Mouse (Mus musculus) midbrain, postnatal 0 days (tissue): ENCODE data around the gene Sowahb. TPM values are rescaled to one million over a fixed set of nuclear protein-coding genes. Genes with fewer than 3 reads are reported as not detected.

Experiments used
- ATAC-seq: fragments of 200-750 bp; cut with Nextera tagmentation; 2 replicates; pipeline ENCODE4 v1.8.0; 2017; ENCODE audit warnings: moderate number of reproducible peaks, mild to moderate bottlenecking, moderate TSS enrichment, moderate library complexity; ENCODE audit not compliant: low FRiP score
- DNase-seq: peaks from one replicate; pipeline ENCODE4 v3.0.0-alpha.2; 2015; ENCODE audit warnings: low spot score
- H3K27ac ChIP-seq: fragments of 300-500 bp; sonication (generic); 2 replicates; pipeline ENCODE4 v1.5.1; 2014; ENCODE audit warnings: low read depth, mild to moderate bottlenecking, low read length, mixed read lengths
- H3K27me3 ChIP-seq: fragments of 300-500 bp; sonication (generic); 2 replicates; pipeline ENCODE4 v1.6.1; 2014; ENCODE audit warnings: low read length, control low read depth, mixed read lengths; ENCODE audit not compliant: insufficient read depth
- H3K36me3 ChIP-seq: fragments of 300-500 bp; sonication (generic); 2 replicates; pipeline ENCODE4 v1.6.1; 2014; ENCODE audit warnings: low read length, control low read depth, mixed read lengths; ENCODE audit not compliant: insufficient read depth
- H3K4me1 ChIP-seq: fragments of 300-500 bp; sonication (generic); 2 replicates; pipeline ENCODE4 v1.6.1; 2014; ENCODE audit warnings: mild to moderate bottlenecking, control low read depth, antibody characterized with exemption, low read length, mixed read lengths; ENCODE audit not compliant: insufficient read depth
- H3K4me2 ChIP-seq: fragments of 300-500 bp; sonication (generic); 2 replicates; pipeline ENCODE4 v1.6.1; 2014; ENCODE audit warnings: low read depth, mild to moderate bottlenecking, low read length, mixed read lengths; ENCODE audit not compliant: poor library complexity, severe bottlenecking
- H3K4me3 ChIP-seq: fragments of 300-500 bp; sonication (generic); 2 replicates; pipeline ENCODE4 v1.5.1; 2014; ENCODE audit warnings: low read depth, mild to moderate bottlenecking, low read length, moderate library complexity
- H3K9ac ChIP-seq: fragments of 300-500 bp; sonication (generic); replicated peaks from 2 replicates; pipeline ENCODE4 v1.6.1; 2014; ENCODE audit warnings: mild to moderate bottlenecking, low read length, moderate library complexity, mixed read lengths; ENCODE audit not compliant: poor library complexity, severe bottlenecking
- H3K9me3 ChIP-seq: fragments of 300-500 bp; sonication (generic); 2 replicates; pipeline ENCODE4 v1.6.1; 2016; ENCODE audit warnings: low read length, control low read depth
- CTCF ChIP-seq: IDR thresholded peaks from 2 replicates; pipeline ENCODE4 v1.5.1; 2016; ENCODE audit warnings: antibody characterized with exemption, mild to moderate bottlenecking
- WGBS: fragments of 180-500 bp; shearing (Covaris S2); extraction: QIAGEN DNeasy Blood & Tissue Kit; methylation state at CpG from one replicate; pipeline ENCODE4 v1.1.7; 2014; 5-methylcytosine and 5-hydroxymethylcytosine counted together
- polyA plus RNA-seq: library from polyadenylated mRNA; unstranded; fragments of >200 nt; fragmentation: Nextera tagmentation; extraction: Ambion mirVana; gene quantifications from 2 replicates; pipeline ENCODE4 v1.2.1, GENCODE M21; 2015
- total RNA-seq: library from RNA; depleted of rRNA; stranded (reverse); fragments of >200 nt; gene quantifications from 2 replicates; pipeline ENCODE4 v1.2.3, GENCODE M21; 2014

Gene Sowahb
- total and polyA plus RNA-seq, 2 experiments from 2014 or later = 0.16 TPM; not detected in 1

DNA sequence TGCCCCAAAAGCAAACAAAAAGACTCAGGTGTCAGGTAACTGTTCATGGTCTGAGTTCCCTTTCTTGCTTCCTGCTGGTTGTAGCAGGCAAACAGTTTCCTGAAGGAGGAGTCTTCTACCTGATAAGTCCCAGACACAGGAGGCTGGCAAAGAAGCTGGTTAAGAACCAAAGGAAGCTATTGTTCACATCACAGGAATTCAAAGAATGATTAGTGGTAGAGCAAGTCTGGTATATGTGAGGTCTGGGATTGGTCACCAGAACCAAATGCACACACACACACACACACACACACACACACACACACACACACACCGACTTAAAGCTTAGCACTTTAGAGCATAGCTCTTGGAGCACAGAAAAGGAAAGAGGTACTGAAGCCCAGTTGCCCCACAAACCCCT is 9.5 kb downstream of the Sowahb start:
- Histone ChIP-seq H3K4me3 (no peak overlapping the region), H3K9ac (no peak overlapping the region), H3K9me3 (no peaks in the 10 kb centered on the region), H3K27me3 (no peaks in the 10 kb centered on the region), H3K27ac (no peak overlapping the region), H3K4me2 (no peak overlapping the region), H3K4me1 (no peaks in the 10 kb centered on the region), H3K36me3 (no peaks in the 10 kb centered on the region)
- ATAC-seq (no peak), DNase-seq (no peak)
- no peak for TF ChIP-seq CTCF
- 89% methylated on average over 1 of the region's 1 CpGs for WGBS

GRCm38 (mm10) chr5:93033087-93033870 is 11.5 kb downstream of the Sowahb start:
- no peaks in the 10 kb centered on the region for H3K9me3 ChIP-seq
- H3K4me2 ChIP-seq = no peak overlapping the region
- H3K27ac ChIP-seq = no peak overlapping the region
- no peak for TF ChIP-seq CTCF
- H3K27me3 ChIP-seq = no peaks in the 10 kb centered on the region
- no peak overlapping the region for H3K4me3 ChIP-seq
- no peak overlapping the region for H3K9ac ChIP-seq
- no peak for DNase-seq
- no peaks in the 10 kb centered on the region for H3K36me3 ChIP-seq
- no peaks in the 10 kb centered on the region for H3K4me1 ChIP-seq
- no peak for ATAC-seq
- 77% methylated on average over 5 of the region's 5 CpGs for WGBS

DNA sequence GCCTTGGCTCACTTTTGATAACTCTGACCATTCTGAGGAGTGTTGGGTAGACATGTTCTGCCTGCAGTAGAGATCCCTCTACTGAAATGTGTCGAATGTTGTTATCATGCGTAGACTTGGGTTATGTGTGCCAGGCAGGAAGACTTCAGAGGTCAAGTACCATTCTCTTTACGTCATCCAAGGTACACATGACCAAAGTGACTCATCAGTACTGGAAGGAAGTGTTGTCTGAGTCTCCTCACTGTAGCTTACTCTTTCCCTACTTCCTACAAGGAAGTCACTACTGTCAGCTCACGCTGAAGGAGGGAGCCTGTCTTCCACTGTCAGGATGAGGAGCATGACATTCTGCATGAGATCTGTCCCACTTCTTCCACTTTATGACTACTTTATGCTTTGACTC is 12.2 kb downstream of the Sowahb start:
- H3K4me3 ChIP-seq = no peak overlapping the region
- WGBS = 89% methylated on average over 4 of the region's 4 CpGs

GRCm38 (mm10) chr5:93030869-93031268 is 14.0 kb downstream of the Sowahb start:
- WGBS = 40% methylated on average over 3 of the region's 3 CpGs
- no peak overlapping the region for H3K27ac ChIP-seq
- DNase-seq (no peak), ATAC-seq (no peak)
- H3K9ac ChIP-seq = no peak overlapping the region
- no peaks in the 10 kb centered on the region for H3K4me1 ChIP-seq
- no peaks in the 10 kb centered on the region for H3K36me3 ChIP-seq
- no peak overlapping the region for H3K4me2 ChIP-seq
- TF ChIP-seq CTCF = no peak
- H3K27me3 ChIP-seq = no peaks in the 10 kb centered on the region
- H3K4me3 ChIP-seq = no peak overlapping the region
- no peaks in the 10 kb centered on the region for H3K9me3 ChIP-seq

More for the DNA sequence above, 12.2 kb downstream of the Sowahb start:
- ATAC-seq (no peak), DNase-seq (no peak)
- Histone ChIP-seq H3K36me3 (no peaks in the 10 kb centered on the region), H3K9ac (no peak overlapping the region), H3K27ac (no peak overlapping the region), H3K9me3 (no peaks in the 10 kb centered on the region), H3K4me2 (no peak overlapping the region), H3K4me1 (no peaks in the 10 kb centered on the region), H3K27me3 (no peaks in the 10 kb centered on the region)
- TF ChIP-seq CTCF = no peak

DNA sequence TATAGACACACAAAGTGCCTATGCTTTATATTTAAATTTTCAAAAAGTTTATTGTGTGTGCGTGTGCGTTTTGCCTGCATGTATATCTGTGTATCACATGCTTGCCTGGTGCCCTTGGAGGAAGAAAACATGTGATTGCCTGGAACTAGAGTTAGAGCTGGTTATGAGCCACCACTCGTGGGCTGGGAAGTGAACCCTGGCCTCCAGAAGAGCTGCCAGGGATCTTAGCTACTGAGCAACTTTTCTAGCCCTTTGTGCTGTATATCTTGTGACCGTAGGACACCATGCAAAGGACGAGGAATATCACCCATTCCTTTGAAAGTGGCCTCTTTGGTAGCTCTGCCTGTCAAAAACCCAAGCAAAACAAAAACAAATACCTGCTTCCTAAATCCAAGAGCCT is 14.4 kb downstream of the Sowahb start:
- no peaks in the 10 kb centered on the region for H3K36me3 ChIP-seq
- H3K27ac ChIP-seq = no peak overlapping the region
- no peak for TF ChIP-seq CTCF
- DNase-seq (no peak), ATAC-seq (no peak)
- H3K4me1 ChIP-seq = no peaks in the 10 kb centered on the region
- no peak overlapping the region for H3K4me2 ChIP-seq
- H3K9ac ChIP-seq = no peak overlapping the region
- H3K27me3 ChIP-seq = no peaks in the 10 kb centered on the region
- H3K9me3 ChIP-seq = no peaks in the 10 kb centered on the region
- no peak overlapping the region for H3K4me3 ChIP-seq
- WGBS = 86% methylated on average over 5 of the region's 5 CpGs

DNA sequence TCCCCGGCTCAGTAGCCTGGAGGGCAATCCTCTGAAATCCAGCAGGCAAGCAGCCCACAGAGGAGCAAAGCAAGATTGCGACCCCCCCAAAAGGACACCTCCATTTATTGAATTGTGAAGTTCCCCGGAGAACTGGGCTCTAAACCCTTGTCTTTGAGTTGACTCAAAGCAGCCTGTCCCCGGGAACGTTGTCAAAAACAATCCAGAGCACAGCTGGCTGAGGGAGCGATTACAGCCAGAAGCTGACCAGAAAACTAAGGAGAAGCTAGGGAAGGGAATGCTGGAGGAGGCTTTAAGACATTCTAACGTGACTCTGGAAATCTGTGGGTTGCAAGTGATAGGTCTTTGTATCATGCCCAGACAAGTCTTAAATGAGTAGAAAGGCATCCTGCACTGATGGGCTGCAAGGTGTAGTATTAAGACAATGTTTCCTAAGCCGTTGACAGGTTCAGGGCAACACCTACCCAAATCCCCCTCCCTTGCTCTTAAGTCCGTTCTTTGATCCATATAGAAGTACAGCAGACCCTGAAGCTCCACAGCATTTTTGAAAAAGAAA is 17.6 kb downstream of the Sowahb start:
- H3K27me3 ChIP-seq = no peaks in the 10 kb centered on the region
- H3K9ac ChIP-seq = no peak overlapping the region
- no peaks in the 10 kb centered on the region for H3K4me1 ChIP-seq
- no peak for DNase-seq
- H3K27ac ChIP-seq = no peak overlapping the region
- H3K9me3 ChIP-seq = no peaks in the 10 kb centered on the region
- no peak overlapping the region for H3K4me2 ChIP-seq
- 47% methylated on average over 9 of the region's 9 CpGs for WGBS
- no peaks in the 10 kb centered on the region for H3K36me3 ChIP-seq
- ATAC-seq = no peak
- H3K4me3 ChIP-seq = no peak overlapping the region
- no peak for TF ChIP-seq CTCF
